Mouse (Mus musculus) layer of hippocampus, postnatal 14 days (tissue): ENCODE results near the gene Tanc2. TPM values are rescaled to one million over a fixed set of nuclear protein-coding genes. Genes with fewer than 3 reads are reported as not detected.

ENCODE experiments used
- DNase-seq, 2 experiments: peaks; one replicate each; pipeline ENCODE4 v3.0.0; 2021 to 2022; ENCODE audit warnings: low spot score in 2 of 2, mixed read lengths in 1 of 2
- total RNA-seq, 2 experiments: library from RNA; stranded (reverse); gene quantifications; 2 replicates each; pipeline ENCODE4 v1.2.3; 2021

The Tanc2 gene
- total RNA-seq, 2 experiments from 2014 or later, result 175 to 189 TPM

DNA sequence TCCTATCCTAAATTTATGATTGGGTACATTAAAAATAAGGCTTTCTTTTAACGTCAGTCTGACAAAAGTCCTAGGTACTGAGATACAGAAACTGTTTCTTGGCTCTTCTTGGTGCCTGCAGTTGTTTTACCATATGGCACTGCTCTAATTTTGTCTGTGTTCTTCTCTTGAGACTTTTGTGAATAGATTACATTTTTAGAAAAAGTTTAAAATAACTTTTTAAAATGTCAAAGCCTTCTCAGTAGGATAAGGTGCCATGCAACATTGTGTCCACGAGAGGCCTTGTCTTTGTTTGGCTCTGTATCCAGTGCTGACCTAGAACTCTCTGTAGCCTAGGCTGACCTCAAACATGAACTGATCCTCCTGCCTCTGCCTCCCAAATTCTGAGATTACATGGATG is 238.4 kb downstream of the Tanc2 start:
- DNase-seq, result peak in 1 of 2 experiments; percentile 33

DNA sequence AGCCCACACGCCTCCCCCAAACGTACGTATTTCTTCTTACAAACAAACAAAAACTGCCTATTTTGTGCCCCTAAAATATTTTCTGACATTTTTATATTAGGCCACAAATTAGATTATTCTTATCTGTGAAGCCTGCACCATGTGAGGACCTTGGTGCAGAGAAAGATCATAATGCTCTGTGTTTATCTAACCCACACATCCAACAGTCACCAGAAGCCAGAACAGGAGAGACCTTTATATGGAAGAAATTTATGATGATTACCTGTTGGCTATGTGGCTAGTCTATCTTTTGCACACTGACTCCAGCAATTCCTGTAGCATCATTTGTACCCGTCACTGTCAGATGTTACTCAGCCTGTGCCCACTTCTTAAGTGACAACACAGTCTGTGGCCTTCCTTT is 245.4 kb downstream of the Tanc2 start:
- no peak for DNase-seq

DNA sequence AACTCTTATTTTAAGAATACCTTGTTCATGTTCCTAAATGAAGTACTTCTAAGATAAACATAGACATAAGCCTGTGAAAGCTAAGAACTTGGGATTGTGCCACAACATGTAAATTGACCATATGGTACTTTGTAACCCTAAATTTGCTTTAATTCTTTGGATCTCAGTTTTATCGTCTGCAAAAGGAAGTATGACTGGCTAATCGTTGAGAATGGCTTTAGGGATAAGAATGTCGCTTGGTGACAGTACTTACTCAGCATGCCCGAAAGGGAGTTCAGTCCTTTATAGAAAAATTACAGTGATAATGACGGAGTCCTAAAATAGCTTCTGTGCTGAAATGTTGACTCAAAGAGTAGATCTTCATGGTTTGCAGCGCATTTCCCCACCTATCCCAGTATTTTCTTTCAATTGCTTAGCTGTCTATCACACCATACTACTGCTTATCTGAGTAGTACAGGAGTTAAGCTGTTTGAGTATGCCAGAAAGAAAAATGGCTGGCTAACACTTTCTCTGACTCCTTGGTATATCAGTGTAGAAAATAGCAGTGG is 246.6 kb downstream of the Tanc2 start:
- peak in 1 of 2 experiments; percentile 15 for DNase-seq

- no peak for DNase-seq
These were observed 248.2 kb downstream of the Tanc2 start for GRCm38 (mm10) chr11:105837962-105838361.

DNA sequence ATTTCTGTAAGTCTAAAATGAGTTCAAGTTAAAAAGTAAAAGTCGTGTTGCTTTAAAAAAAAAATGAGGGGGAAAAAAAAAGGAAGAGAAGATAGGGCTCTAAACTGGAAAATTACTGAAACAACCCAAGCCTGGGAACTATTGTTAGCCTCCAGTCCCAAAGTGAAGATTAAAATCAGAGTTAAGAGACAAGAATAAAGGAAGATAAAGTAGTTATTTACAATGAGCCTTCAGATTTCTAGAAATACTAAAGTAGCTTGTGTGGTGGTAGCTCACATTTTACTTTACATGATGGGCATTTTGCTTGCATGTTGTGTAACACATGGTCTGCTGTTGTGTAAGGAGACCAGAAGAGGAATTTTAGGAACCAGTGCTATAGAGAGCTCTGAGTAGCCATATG is 256.1 kb downstream of the Tanc2 start:
- no peak for DNase-seq

- peak in 1 of 2 experiments; percentile 51 for DNase-seq
These were observed 265.7 kb downstream of the Tanc2 start for GRCm38 (mm10) chr11:105855504-105855903.

GRCm38 (mm10) chr11:105858063-105858462 is 268.3 kb downstream of the Tanc2 start:
- DNase-seq, result peak in 1 of 2 experiments; percentile 14

GRCm38 (mm10) chr11:105885558-105885957 is 295.8 kb downstream of the Tanc2 start:
- no peak for DNase-seq

DNA sequence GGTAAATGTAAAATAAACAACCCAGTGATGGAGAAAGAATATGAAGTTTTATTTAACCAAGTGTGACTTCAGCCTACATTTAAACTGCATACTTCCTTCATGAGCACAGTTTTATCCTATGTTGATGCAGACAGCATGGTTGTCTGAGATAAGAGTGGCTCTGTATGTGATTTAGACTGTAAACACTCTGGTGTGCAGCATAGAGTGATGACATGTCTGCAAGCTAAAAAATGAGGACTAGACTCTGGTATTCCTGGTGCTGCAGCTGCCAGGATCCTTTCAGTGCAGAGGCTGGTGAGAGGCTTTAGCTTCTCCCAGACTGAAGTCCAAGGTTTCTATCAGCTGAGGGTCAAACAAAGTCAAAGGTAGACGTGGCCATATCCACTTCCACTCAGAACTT is 297.5 kb downstream of the Tanc2 start:
- no peak for DNase-seq

- no peak for DNase-seq
These were observed 309.4 kb downstream of the Tanc2 start for GRCm38 (mm10) chr11:105899151-105899550.

GRCm38 (mm10) chr11:105901501-105901900 is 311.7 kb downstream of the Tanc2 start:
- no peak for DNase-seq

DNA sequence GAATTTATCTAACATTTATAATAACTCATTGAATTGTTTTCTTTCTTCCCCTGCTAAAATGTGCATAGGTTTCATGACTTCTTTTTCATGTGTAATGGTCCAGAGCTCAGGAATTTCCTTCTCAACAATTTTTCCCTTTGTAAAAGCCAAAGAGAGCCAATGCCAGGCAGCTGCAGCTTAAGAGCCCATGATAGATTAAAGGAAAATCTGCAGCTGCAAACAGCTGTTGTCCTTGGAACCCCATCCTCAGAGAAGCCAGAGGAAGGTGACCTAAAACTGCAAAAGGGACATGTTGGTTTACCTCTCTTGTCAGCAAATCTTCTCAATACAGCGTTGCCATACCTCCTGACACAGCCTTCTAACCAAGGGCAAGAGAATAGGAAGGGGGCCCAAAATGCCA is 313.2 kb downstream of the Tanc2 start:
- no peak for DNase-seq

DNA sequence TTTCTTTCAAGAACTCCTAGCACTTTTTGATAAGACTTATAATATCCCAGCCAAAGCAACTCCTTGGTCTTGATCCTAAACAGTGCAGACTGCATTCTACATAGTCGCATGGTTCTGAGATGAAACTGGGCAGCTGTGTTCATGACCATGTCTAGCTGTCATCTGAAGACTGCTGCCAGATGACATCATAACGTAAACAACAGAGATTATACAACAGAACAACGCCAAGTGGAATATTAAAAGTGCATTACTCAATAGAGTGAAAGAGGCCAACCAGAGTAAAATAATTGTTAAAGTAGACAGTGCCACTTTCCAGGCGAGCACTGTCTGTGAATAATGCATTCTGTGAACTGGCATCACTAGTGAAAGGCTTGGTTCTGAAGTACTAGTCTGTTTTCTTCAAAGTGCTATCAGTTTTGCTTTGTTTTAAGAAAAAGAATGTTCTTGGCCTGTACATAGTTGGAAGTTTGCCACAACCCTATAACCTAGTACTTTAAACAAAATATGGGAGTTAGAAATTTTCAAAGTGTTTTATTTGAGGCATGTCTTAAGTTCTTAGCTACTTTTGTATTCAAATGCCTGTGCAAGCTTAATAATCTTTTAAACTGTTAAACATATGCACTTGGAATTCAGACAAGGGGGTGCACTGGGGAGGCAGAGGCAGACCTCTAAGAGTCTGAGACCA is 315.9 kb downstream of the Tanc2 start:
- DNase-seq, result no peak

DNA sequence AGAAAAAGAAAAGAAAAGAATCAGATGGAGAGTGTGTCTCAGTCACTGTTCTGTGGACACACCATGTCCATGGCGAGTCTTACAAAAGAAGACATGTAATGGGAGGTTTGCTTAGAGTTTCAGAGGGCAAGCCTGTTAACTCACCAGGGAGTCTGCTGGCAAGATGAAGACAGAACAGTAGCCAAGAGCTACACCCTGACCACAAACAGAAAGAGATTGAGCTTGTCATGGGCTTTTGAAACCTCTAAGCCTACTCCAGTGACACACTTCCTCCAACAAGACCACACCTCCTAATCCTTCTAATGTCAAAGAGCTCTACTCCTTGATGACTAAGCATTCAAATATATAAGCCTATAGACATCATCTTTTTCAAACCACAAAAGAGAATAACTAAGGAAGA is 317.6 kb downstream of the Tanc2 start:
- no peak for DNase-seq

DNA sequence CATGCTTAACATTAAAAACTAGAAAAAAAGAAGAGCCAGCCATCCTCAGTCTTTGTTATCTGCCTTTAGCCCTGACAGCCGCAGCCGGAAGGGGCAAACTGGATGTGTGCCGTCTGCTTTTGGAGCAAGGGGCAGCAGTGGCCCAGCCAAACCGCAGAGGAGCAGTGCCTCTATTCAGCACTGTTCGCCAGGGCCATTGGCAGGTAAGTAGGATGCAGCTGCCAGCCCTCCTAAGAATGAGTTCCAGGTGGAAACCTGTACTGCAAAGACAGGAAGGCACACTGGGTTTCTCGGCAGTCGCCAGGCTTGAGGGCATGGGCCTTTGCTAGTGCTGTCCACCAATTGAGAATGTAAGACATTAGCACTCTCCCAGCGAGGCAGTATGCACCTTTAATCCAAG is 319.1 kb downstream of the Tanc2 start:
- DNase-seq, result no peak

- DNase-seq, result no peak
These were observed 319.8 kb downstream of the Tanc2 start for GRCm38 (mm10) chr11:105909617-105910016.

DNA sequence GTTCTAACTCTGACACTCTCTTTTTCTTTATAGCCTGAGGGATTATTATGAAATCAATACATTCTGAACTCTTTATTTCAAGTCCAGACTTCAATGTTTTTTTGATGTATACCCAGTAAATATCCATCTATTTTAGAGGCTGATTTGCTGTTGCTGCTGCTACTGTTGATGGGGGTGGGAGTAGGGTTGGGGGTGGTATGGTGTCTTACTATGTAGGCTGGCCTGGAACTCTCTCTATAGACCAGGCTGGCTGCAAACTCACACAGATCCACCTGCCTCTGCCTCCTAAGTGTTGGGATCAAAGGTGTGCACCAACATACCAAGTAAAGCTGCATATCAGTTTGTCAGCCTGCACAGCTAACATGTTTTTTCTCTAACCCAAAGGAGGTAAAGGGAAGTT is 321.4 kb downstream of the Tanc2 start:
- no peak for DNase-seq

GRCm38 (mm10) chr11:105911592-105912375 is 322.0 kb downstream of the Tanc2 start:
- peak; percentile 54 to 79 for DNase-seq

DNA sequence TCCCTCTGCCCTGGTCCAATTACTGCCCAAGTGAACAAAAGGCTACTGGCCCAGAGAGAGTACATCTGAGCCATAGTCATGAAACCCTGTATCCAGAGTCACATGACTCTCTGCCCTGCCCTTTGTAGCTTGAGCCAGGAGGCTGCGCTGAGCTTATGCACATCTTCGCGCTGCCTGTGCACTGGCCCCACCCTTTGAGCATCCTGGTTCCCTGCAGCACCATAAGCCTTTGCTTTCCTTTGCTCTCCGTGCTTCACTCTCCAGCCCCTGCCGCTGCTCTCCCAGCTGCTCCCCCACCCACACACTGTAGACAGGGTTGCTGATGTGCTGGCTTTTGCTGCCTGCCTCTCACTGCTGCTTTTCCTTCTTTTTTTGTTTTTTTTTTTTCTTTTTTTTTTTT is 323.8 kb downstream of the Tanc2 start:
- DNase-seq, result no peak

DNA sequence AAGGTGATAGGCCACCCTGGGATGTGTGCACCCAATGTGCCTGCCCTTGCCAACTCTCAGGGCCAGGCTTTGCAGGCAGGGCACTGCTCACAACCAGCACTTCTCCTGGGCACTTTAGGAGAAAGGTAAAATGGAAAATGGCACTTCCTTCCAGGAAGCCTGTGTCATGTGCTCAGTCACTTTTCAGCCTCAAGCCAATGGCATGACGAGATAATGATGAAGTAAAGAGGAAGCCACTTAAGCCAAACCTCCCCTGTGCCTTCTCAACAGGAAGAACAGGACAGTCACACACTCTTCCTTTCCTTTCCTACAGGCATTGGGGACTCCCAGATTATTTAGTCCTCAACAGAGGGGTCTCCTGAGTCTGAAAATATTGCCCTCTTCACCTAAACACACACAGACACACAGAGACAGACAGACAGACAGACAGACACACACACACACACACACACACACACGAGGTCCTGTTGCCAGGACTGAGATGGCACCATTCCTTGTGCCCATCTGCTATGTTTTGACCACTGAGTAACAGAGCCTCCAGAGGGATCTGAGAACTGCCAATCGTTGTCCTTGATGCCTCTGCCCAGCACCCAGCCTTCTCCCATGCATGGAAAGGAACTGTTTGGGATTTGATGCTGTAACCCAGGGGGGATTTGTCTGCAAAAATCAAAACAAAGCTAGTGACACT is 330.5 kb downstream of the Tanc2 start:
- DNase-seq, result no peak

- DNase-seq, result no peak
These were observed 331.1 kb downstream of the Tanc2 start for GRCm38 (mm10) chr11:105920836-105921235.

DNA sequence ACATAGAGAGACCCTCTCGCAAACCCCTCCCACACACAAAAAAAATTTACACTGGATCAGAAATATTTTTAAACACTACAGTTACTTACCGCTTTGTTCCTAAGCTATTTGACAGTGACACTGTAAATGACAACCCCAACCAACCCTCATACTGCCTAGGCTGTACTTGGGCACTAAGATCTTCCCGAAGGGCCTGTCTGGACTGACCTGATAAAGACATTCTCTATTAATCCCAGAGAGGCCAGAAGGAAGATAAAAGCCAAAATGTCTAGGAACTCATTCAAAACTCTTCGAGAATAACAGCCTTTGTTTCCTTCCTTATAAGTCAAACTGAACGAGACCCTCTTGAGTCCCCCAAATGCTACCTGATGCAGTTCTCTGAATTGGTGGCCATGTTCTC is 331.5 kb downstream of the Tanc2 start:
- DNase-seq, result no peak
